Mouse (Mus musculus): ENCODE data around the gene Tln1.
"Not testable (repeated sequence)": the region's sequence is repeated elsewhere in the genome, so short reads cannot be mapped to it uniquely, and the experiment has no call there.

Tln1 gene

GRCm38 (mm10) chr4:43578376-43579204, 16.1 kb upstream of the Tln1 start, which contains the start of the genes Rgp1 and Gba2:
Gene Rgp1 (plus strand): TSS chr4:43578715.
Gene Gba2 (minus strand): TSS chr4:43578873.
- peak; percentile 86 for DNase-seq (ENCODE audit: low spot score)

- no peak for DNase-seq (ENCODE audit: low spot score)
These were observed 14.9 kb upstream of the Tln1 start for GRCm38 (mm10) chr4:43577237-43577881.

DNA sequence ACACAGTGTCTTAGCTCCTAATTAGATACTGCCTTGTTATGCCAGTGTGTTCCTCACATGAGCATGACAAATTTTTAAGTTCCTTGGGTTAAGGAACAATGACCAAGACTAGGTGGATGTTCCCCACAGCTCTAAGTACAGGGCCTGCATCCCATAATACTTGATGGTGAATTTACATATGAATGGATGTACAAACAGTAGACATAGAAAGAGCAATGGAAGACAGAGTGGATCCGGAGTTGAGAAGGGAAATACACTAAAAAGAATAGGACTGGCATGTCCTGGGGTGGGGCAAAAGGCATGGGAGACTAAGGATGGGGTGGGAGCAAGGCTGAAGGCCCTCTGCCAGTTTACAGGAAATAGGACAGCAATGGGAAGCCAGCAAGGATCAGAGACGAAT, 12.9 kb upstream of the Tln1 start:
- DNase-seq (ENCODE audit: low spot score): no peak

GRCm38 (mm10) chr4:43573561-43573960, 11.1 kb upstream of the Tln1 start:
- DNase-seq (ENCODE audit: low spot score): no peak

DNA sequence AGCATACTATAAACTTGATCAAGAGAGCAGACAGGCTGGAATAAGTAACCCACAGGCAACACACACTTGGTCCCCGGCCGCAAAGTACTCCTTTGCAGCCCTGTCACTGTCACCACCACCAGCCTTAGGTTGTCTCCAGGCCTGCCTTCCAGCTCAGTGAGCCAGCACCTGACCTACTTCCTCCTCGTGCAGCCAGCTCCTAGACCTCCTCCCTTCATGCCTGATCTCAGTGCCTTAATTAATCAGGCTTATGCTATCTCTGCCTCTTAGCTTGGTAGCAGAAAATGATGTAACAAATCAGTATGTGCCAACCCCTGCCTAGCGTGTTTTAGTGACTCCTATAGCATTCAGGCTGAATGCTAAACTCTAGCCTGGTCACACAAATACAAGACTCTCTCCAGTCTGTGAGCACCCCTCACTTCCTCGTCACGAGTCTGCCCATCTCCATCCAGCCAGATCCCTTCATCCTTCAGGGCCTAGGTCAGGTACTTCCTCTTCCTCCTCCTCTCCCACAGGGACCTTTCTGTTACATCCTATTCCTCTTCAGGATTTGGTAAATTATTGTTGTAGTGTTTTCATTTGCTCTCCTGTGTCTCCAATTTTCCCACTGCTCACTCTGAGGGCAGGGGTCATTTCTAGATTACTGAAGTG, 9.0 kb upstream of the Tln1 start:
- no peak for DNase-seq (ENCODE audit: low spot score)

DNA sequence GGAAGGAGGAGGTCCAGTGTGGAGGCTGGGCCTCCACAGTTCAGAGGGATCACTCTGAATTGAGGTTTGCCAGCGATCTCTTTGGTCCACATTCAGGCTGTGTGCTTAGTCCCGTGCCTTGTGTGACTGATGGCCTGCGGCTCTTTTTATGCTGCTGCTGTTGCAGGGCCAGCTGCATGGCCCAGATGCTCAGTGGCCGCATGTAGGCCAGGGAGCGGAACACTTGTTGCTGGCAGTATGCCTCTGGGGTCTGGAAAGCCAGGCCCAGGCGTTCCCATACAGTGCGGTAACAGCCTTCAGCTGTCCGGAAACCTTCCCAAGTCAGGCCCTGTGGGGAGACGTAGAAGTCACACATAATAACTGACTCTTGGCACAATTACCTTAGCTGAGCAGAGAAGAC, 4.6 kb upstream of the Tln1 start:
- no peak for DNase-seq (ENCODE audit: low spot score)

GRCm38 (mm10) chr4:43564231-43564630, 1.7 kb upstream of the Tln1 start:
- DNase-seq (ENCODE audit: low spot score): no peak

DNA sequence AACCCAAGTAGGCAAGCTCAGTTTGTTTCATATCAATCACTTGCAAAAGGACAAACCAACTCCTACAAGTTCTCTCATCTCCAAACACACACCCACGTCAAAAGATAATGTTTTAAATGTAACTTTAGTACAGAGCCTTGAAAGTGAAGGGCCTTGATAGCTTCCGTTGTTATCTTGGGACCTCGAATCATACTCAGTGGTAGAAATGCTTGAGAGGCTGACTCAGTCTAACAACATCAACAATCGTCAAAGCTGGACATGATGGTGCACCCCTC, 1.0 kb upstream of the Tln1 start:
- DNase-seq (ENCODE audit: low spot score): no peak

DNA sequence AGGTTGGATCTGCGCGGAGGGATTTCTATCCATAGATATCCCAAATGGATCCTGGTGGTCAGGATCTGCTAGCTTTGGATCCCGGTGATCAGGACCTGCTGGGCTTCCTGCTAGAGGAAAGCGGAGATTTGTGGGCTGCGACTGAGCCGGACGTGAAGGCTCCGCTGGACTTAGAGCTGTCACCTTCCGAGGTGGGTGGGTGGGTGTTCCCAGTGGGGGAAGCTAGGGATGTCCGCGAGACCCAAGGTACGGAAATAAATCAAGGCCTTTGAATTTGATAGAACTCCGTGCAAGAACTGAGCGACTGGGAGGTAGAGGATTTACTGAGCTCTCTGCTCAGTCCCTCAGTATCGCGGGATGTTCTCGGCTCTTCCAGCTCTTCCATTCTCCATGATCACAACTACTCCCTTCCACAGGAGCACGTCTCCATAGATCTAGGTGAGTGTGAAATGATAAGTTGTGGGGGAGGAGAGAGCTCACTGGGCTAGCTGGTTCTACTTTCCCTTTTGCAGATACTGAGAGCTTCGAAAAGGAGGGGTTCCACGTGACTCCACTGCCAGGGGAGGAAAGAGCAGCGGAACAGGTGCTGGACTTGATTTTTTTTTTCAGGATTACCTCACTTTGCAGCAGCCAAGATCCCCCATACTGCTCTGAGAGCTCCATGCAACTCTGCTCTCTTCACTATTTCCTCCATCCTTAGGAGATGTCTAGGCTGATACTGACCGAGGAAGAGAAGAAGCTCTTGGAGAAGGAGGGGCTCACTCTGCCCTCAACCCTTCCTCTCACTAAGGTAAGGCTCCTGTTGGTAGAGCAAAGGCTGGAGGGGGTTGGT, 494 bp upstream of the Tln1 start:
- no peak for DNase-seq (ENCODE audit: low spot score)

DNA sequence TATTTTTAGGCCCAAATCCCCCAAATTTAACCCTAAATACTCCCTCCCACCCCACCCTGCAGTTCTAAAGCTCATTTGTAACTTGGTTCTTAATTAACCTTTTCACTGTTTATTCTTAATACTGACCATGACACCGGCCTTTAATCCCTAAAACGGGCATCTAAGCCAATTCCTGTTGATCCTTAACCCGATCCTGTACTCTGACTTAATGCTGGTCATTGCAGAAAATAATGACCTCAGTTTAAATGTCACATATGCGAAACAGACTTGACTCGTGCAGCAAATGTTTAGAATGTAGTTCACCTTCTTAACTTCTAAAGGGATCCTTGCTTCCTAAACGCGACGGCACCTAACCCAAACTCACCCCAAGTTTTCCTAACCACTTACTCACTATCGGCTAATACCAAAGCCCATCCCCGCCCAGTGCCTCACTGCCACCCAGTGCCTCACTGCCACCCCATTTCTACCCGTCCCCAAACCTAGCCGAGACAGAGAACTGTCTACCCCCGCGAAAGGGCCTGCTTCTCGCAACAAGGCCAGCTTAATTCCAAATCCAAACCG, 975 bp downstream of the Tln1 start:
- no peak for DNase-seq (ENCODE audit: low spot score)

- DNase-seq (ENCODE audit: low spot score): no peak
These were observed 1.5 kb downstream of the Tln1 start for GRCm38 (mm10) chr4:43560976-43561375.

DNA sequence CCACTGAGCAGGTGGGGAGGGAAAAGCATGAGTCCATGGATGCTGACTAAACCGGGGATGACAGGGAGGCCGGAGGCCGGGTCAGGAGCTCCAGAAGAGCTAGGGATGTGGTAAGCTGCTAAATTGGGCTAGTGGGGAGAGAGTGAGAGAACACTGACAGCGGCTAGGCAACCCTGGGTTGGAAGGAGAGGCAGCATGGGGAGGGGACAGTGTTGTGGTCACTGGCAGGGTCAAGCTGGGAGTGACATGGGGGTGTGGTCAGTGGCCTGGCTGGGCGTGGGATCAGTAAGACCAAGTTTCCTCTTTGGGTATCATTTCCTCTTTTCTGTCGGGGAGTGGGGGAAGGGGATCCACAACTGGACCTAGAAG, 2.3 kb downstream of the Tln1 start:
- no peak for DNase-seq (ENCODE audit: low spot score)

GRCm38 (mm10) chr4:43559519-43560242, 2.8 kb downstream of the Tln1 start:
- no peak for DNase-seq (ENCODE audit: low spot score)

GRCm38 (mm10) chr4:43558631-43559356, 3.7 kb downstream of the Tln1 start:
- no peak for DNase-seq (ENCODE audit: low spot score)

GRCm38 (mm10) chr4:43558028-43558630, 4.4 kb downstream of the Tln1 start:
- no peak for DNase-seq (ENCODE audit: low spot score)

GRCm38 (mm10) chr4:43555926-43556325, 6.6 kb downstream of the Tln1 start:
- no peak for DNase-seq (ENCODE audit: low spot score)

DNA sequence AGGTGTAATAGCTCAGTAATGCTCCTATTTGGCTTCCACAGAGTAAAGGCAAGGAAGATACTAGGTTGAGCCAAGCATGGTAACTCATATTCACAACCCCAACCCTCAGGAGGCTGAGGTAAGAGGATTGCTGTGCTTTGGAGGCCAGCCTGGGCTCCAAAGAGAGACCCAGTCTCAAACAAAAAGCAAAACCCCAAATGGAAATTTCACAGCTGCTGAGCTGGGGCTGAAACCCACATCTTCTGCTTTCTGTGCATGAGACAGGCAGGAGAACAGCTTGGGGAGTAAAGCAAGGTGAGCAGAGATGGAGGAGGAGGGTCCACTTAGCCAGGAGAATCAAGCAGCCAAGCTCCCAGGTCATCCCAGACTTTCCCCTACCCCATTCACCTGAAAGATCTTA, 8.6 kb downstream of the Tln1 start:
- no peak for DNase-seq (ENCODE audit: low spot score)

- DNase-seq (ENCODE audit: low spot score): no peak
These were observed 10.1 kb downstream of the Tln1 start for GRCm38 (mm10) chr4:43552437-43552836.

DNA sequence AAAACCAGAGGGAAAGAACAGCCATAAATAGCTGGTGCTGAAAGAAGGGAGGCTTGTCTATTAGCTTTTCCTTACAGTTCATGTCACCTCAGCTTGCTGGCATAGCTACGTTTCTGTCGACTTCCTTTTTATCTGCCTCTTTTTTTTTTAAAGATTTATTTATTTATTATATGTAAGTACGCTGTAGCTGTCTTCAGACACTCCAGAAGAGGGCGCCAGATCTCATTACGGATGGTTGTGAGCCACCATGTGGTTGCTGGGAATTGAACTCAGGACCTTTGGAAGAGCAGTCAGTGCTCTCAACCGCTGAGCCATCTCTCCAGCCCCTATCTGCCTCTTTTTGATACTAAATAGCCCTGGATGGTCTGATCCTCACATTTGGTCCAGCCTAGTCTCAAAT, 10.6 kb downstream of the Tln1 start:
- not testable (repeated sequence) for DNase-seq (ENCODE audit: low spot score)

DNA sequence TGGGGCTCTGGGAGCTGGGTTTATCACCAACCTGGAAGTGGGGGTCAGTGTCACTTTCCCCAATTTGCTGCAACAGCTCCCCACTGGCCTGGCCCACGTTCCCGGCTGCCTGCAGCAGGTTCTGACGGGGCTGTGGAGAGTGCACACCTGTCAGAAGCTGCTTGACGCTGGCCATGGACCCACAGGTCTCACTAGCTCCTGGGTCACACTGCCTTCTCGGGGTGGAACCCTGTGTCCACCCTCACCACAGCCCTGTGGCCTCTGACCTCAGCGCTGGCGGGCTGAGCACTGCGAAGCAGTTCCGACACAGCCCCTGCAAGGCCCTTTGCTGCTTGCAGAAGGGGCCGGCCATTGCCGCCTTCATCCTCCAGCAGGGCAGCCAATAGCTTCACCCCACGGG, 13.4 kb downstream of the Tln1 start:
- no peak for DNase-seq (ENCODE audit: low spot score)
